Mouse (Mus musculus) lung, postnatal 0 days (tissue): ENCODE data around the gene Hsd3b6.
"Not testable (repeated sequence)": the region's sequence is repeated elsewhere in the genome, so short reads cannot be mapped to it uniquely, and the experiment has no call there.

Experiments used
- CTCF ChIP-seq: IDR thresholded peaks from 2 replicates; pipeline ENCODE4 v1.5.1; 2016; ENCODE audit warnings: antibody characterized with exemption, mild to moderate bottlenecking
- EP300 ChIP-seq: IDR thresholded peaks from 2 replicates; pipeline ENCODE4 v1.6.1; 2016; ENCODE audit warnings: antibody characterized with exemption, mild to moderate bottlenecking, control low read depth

GRCm38 (mm10) chr3:98805032-98805431 lies 9.2 kb downstream of the Hsd3b6 start:
- not testable (repeated sequence) for TF ChIP-seq CTCF, EP300
